Mouse (Mus musculus) ES-E14 (cell line): ENCODE results near the gene Satb2.

Experiments
- MAFK ChIP-seq: IDR thresholded peaks from 2 replicates; pipeline ENCODE4 v1.6.1; 2014; ENCODE audit warnings: mild to moderate bottlenecking, low read depth, low read length, inconsistent platforms; ENCODE audit not compliant: insufficient read depth
- ZC3H11A ChIP-seq: IDR thresholded peaks from 2 replicates; pipeline ENCODE4 v1.6.1; 2012; ENCODE audit warnings: low read depth, mild to moderate bottlenecking, inconsistent platforms, low read length, borderline replicate concordance

DNA sequence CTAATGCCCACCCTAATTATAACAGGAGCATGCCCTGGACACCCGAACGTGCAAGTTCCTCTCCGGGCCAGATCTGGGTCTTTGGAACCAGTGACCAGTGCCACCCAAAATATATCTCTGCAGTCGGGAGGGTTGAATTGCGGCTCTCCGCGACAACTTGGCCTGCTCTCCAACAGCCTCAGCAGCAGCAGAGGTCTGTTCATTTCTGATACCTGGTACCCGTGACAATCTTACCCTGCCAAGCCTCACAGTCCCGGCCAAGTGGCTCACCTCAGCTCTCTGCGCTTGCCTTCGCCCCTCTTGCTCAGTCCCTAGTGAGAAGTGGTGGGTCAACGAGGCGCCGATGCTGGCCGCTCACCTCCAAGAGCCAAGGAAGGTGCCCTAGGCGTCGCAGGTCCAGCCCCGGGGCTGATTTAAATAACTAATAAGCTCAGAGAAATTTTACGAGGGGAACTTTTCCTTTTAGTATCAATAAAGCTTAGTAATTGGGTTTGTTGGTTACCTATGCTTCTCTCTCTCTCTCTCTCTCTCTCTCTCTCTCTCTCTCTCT is at the start of gene Satb2:
- TF ChIP-seq MAFK (no peak), ZC3H11A (no peak)
